22 mouse cellular contexts compared by ENCODE assay signal in genomic region chr5:122026771-122027170, GRCm38 (mm10). TPM values are rescaled to one million over a fixed set of nuclear protein-coding genes. Genes with fewer than 3 reads are reported as not detected.
A peak's percentile ranks its signal among the peaks of the same experiment; 100 is the strongest.
DNase-seq lines count a peak whose midpoint lies in the region; ATAC-seq lines count a peak whose summit lies in the region.
"Had no signal": no experiment of that assay in that cellular context is flagged by ENCODE, and none has a peak within 500 bp of the region (broad histone marks: within the 10 kb centered on the region; RNA-seq: fewer than 3 reads in every experiment).

No protein-coding gene starts in this region.

- no peaks in the 10 kb centered on the region for H3K27me3 ChIP-seq in intestine, embryonic 16.5 days (replicated peaks; ENCODE audit: control insufficient read depth, insufficient read depth, low read length)
- H3K27me3 ChIP-seq in intestine, embryonic 15.5 days (replicated peaks), result no peaks in the 10 kb centered on the region
- H3K27me3 ChIP-seq in liver, embryonic 13.5 days, result no peaks in the 10 kb centered on the region
- no peaks in the 10 kb centered on the region for H3K27me3 ChIP-seq in lung, embryonic 16.5 days (ENCODE audit: control insufficient read depth, insufficient read depth, low read depth, low read length)
- no peaks in the 10 kb centered on the region for H3K27me3 ChIP-seq in limb, embryonic 10.5 days (ENCODE audit: low read depth, poor library complexity, severe bottlenecking)
- no peaks in the 10 kb centered on the region for H3K27me3 ChIP-seq in midbrain, embryonic 13.5 days

- no peaks in the 10 kb centered on the region; the same call in 1 of the 2 replicates for H3K9me3 ChIP-seq in intestine, embryonic 16.5 days (ENCODE audit: control insufficient read depth, low read length)
- no peaks in the 10 kb centered on the region for H3K9me3 ChIP-seq in intestine, embryonic 15.5 days
- peaks cover 6% of the 10 kb centered on the region; the same call in 1 of the 2 replicates for H3K9me3 ChIP-seq in liver, embryonic 13.5 days (replicated peaks)
- peaks cover 3% of the 10 kb centered on the region; the same call in 1 of the 2 replicates for H3K9me3 ChIP-seq in lung, embryonic 16.5 days (ENCODE audit: control insufficient read depth, low read length)
- no peaks in the 10 kb centered on the region for H3K9me3 ChIP-seq in limb, embryonic 10.5 days (replicated peaks)
- peaks cover 9% of the 10 kb centered on the region for H3K9me3 ChIP-seq in midbrain, embryonic 13.5 days
- H3K9me3 ChIP-seq: lung, embryonic 15.5 days had no signal

- H3K4me2 ChIP-seq in intestine, embryonic 16.5 days (ENCODE audit: low read depth, low read length), result no peak overlapping the region
- no peak overlapping the region for H3K4me2 ChIP-seq in intestine, embryonic 15.5 days (replicated peaks)
- H3K4me2 ChIP-seq in liver, embryonic 13.5 days, result peak overlapping the region; percentile 33
- H3K4me2 ChIP-seq in lung, embryonic 16.5 days (ENCODE audit: low read depth, low read length), result no peak overlapping the region
- H3K4me2 ChIP-seq in midbrain, embryonic 13.5 days (replicated peaks), result no peak overlapping the region
- H3K4me2 ChIP-seq: heart, embryonic 11.5 days; lung, embryonic 15.5 days had no signal

- no peak overlapping the region for H3K27ac ChIP-seq in intestine, embryonic 16.5 days (ENCODE audit: low read length)
- no peak overlapping the region for H3K27ac ChIP-seq in intestine, embryonic 15.5 days
- H3K27ac ChIP-seq in liver, embryonic 13.5 days, result peak overlapping the region; percentile 72
- H3K27ac ChIP-seq in lung, embryonic 16.5 days (ENCODE audit: low read length), result no peak overlapping the region
- no peak overlapping the region for H3K27ac ChIP-seq in limb, embryonic 10.5 days
- H3K27ac ChIP-seq in midbrain, embryonic 13.5 days, result no peak overlapping the region
- H3K27ac ChIP-seq: forebrain, embryonic 10.5 days; lung, embryonic 15.5 days; midbrain, embryonic 10.5 days; stomach, postnatal 0 days had no signal

- no peak for DNase-seq in liver, embryonic 13.5 days
- peak; percentile 60 for DNase-seq in yolk sac, embryonic 10.5 days (ENCODE audit: low spot score)
- no peak for DNase-seq in limb, embryonic 10.5 days (ENCODE audit: low spot score)
- DNase-seq: adrenal gland, postnatal 10 days; cerebellum, adult 9-11 months; heart, postnatal 10 days; kidney, adult 8-10 months; kidney, postnatal 25 days; left cerebral cortex, postnatal 4 days; right cerebral cortex, postnatal 4 days; thymus, postnatal 14 days had no signal

- no peak overlapping the region for H3K9ac ChIP-seq in intestine, embryonic 16.5 days (ENCODE audit: low read depth, low read length)
- no peak overlapping the region for H3K9ac ChIP-seq in intestine, embryonic 15.5 days
- H3K9ac ChIP-seq in liver, embryonic 13.5 days, result no peak overlapping the region
- H3K9ac ChIP-seq in lung, embryonic 16.5 days (ENCODE audit: low read length), result no peak overlapping the region
- H3K9ac ChIP-seq in midbrain, embryonic 13.5 days (replicated peaks), result no peak overlapping the region
- H3K9ac ChIP-seq: lung, embryonic 15.5 days had no signal

- 0 out of 2 replicates have a peak, but pooled peaks have one; percentile 31 for ATAC-seq in intestine, embryonic 16.5 days
- ATAC-seq in intestine, embryonic 15.5 days, result no peak
- ATAC-seq in liver, embryonic 13.5 days (ENCODE audit: low read depth), result peak; percentile 33; the same call in 1 of the 2 replicates
- ATAC-seq in lung, embryonic 16.5 days (ENCODE audit: low read depth), result peak; percentile 59
- no peak for ATAC-seq in midbrain, embryonic 13.5 days
- ATAC-seq in erythroid progenitor cell, adult 5-6 weeks (replicated peaks; ENCODE audit: low FRiP score, poor library complexity, severe bottlenecking), result no peak
- ATAC-seq: CD4-positive, CD25-positive, alpha-beta regulatory T cell, adult 4 months had no signal

- no peaks in the 10 kb centered on the region for H3K36me3 ChIP-seq in intestine, embryonic 16.5 days (ENCODE audit: control insufficient read depth, insufficient read depth, low read length)
- H3K36me3 ChIP-seq in intestine, embryonic 15.5 days, result no peaks in the 10 kb centered on the region
- H3K36me3 ChIP-seq in liver, embryonic 13.5 days, result no peaks in the 10 kb centered on the region
- no peaks in the 10 kb centered on the region for H3K36me3 ChIP-seq in lung, embryonic 16.5 days (ENCODE audit: control insufficient read depth, insufficient read depth, low read length)
- H3K36me3 ChIP-seq in limb, embryonic 10.5 days, result no peaks in the 10 kb centered on the region
- peaks cover 12% of the 10 kb centered on the region for H3K36me3 ChIP-seq in midbrain, embryonic 13.5 days
- H3K36me3 ChIP-seq: lung, embryonic 15.5 days had no signal

- H3K4me1 ChIP-seq in intestine, embryonic 16.5 days (ENCODE audit: control insufficient read depth, insufficient read depth, low read length), result no peaks in the 10 kb centered on the region; the same call in 1 of the 2 replicates
- no peaks in the 10 kb centered on the region for H3K4me1 ChIP-seq in intestine, embryonic 15.5 days (replicated peaks)
- H3K4me1 ChIP-seq in liver, embryonic 13.5 days (replicated peaks), result no peaks in the 10 kb centered on the region
- H3K4me1 ChIP-seq in lung, embryonic 16.5 days (replicated peaks; ENCODE audit: control insufficient read depth, insufficient read depth, low read length), result 0 out of 2 replicates have a peak, but pooled peaks cover 2% of the 10 kb centered on the region
- peaks cover 12% of the 10 kb centered on the region; the same call in 1 of the 2 replicates for H3K4me1 ChIP-seq in limb, embryonic 10.5 days
- peaks cover 3% of the 10 kb centered on the region for H3K4me1 ChIP-seq in midbrain, embryonic 13.5 days (replicated peaks)

- 73% methylated on average over 9 of the region's 9 CpGs for WGBS in intestine, embryonic 16.5 days
- WGBS in intestine, embryonic 15.5 days, result 72% methylated on average over 9 of the region's 9 CpGs
- 35% methylated on average over 9 of the region's 9 CpGs for WGBS in liver, embryonic 13.5 days (ENCODE audit: insufficient replicate concordance)
- 64% methylated on average over 9 of the region's 9 CpGs for WGBS in lung, embryonic 16.5 days
- 83% methylated on average over 9 of the region's 9 CpGs for WGBS in limb, embryonic 10.5 days
- 81% methylated on average over 9 of the region's 9 CpGs for WGBS in midbrain, embryonic 13.5 days

- no peak overlapping the region for H3K4me3 ChIP-seq in intestine, embryonic 16.5 days (ENCODE audit: low read length)
- no peak overlapping the region for H3K4me3 ChIP-seq in intestine, embryonic 15.5 days (replicated peaks)
- no peak overlapping the region for H3K4me3 ChIP-seq in liver, embryonic 13.5 days (replicated peaks)
- H3K4me3 ChIP-seq in lung, embryonic 16.5 days (ENCODE audit: low read length), result no peak overlapping the region
- H3K4me3 ChIP-seq in limb, embryonic 10.5 days, result no peak overlapping the region
- H3K4me3 ChIP-seq in midbrain, embryonic 13.5 days (replicated peaks), result no peak overlapping the region
- H3K4me3 ChIP-seq: forebrain, embryonic 10.5 days; lung, embryonic 15.5 days; midbrain, embryonic 10.5 days had no signal

RNA-seq across cellular contexts. Expression of gene Cux2, which starts 23.1 kb away (rescaled TPM):
- 4.3 and 4.8 TPM in 2 replicates for polyA plus RNA-seq in intestine, embryonic 16.5 days (2015; fragmentation: Nextera tagmentation; extraction: Ambion mirVana)
- polyA plus RNA-seq in intestine, embryonic 15.5 days (2015; fragmentation: Nextera tagmentation; extraction: Ambion mirVana), result 6.9 and 7.1 TPM in 2 replicates
- polyA plus RNA-seq in liver, embryonic 13.5 days (2015; fragmentation: Nextera tagmentation; extraction: Ambion mirVana), result 0.59 and 0.88 TPM in 2 replicates
- polyA plus RNA-seq in lung, embryonic 16.5 days (2015; fragmentation: Nextera tagmentation; extraction: Ambion mirVana), result 1.5 and 2.3 TPM in 2 replicates
- 2.9 and 4.4 TPM in 2 replicates for polyA plus RNA-seq in limb, embryonic 10.5 days (2016; fragmentation: Nextera tagmentation; extraction: Ambion mirVana)
- polyA plus RNA-seq in midbrain, embryonic 13.5 days (2015; fragmentation: Nextera tagmentation; extraction: Ambion mirVana), result 22.7 and 23.8 TPM in 2 replicates
- total RNA-seq in erythroid progenitor cell, adult 5-6 weeks (2015; ENCODE audit: low replicate concordance), result not detected in 2 replicates
- total RNA-seq in erythroid progenitor cell, adult 5-6 weeks (2017; ENCODE audit: low replicate concordance), result not detected in 2 replicates

Comparison
In these comparisons a context has a peak if more than half of its experiments do, and no peak if none do; other contexts are left out.
1. ATAC-seq: peak in intestine, embryonic 16.5 days (single experiment), liver, embryonic 13.5 days (single experiment) and lung, embryonic 16.5 days (single experiment); none in intestine, embryonic 15.5 days (single experiment), midbrain, embryonic 13.5 days (single experiment) and erythroid progenitor cell, adult 5-6 weeks (single experiment).